Mouse (Mus musculus): ENCODE data around the gene Arrdc3.

- TF ChIP-seq CTCF (conservative IDR thresholded peaks at IDR 0.05; ENCODE audit: low read length), result no peak
- TF ChIP-seq NANOG (IDR thresholded peaks at IDR 0.05; ENCODE audit: borderline replicate concordance, low read length), result no peak
- TF ChIP-seq POU5F1 (IDR thresholded peaks at IDR 0.05; ENCODE audit: borderline replicate concordance, low read length), result no peak
Observed at GRCm38 (mm10) chr13:80885103-80885833, 2.1 kb downstream of the Arrdc3 start.
